Mouse (Mus musculus): ENCODE data around the gene Acox2. TPM values are rescaled to one million over a fixed set of nuclear protein-coding genes. Genes with fewer than 3 reads are reported as not detected.

Gene Acox2
- polyA plus RNA-seq, 1 experiment: not detected

DNA sequence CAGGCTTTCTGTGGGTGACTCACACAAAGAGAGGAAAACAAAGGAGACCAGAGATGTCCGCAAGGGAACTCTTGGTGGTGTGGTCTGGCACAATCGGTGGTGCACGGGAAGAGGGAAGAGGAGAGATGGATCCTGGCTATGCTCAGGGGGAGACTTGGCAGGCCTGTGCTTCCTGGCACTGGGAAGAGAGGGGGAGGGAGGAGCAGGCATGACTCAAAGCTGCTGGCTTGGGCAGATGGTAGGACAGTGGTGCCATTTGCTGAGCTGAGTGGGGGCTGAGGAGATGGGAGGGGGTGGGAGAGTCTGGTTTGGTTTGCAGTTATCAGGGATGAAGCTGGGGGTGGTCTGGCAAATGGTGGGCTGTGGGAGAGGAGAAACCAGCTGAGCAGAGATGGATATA, 50.3 kb downstream of the Acox2 start:
- no peaks in the 10 kb centered on the region for H3K79me3 ChIP-seq (ENCODE audit: low read depth)
- H3K4me3 ChIP-seq (ENCODE audit: insufficient read depth, poor library complexity, severe bottlenecking): no peak overlapping the region
- no peaks in the 10 kb centered on the region for H3K79me2 ChIP-seq (ENCODE audit: control insufficient read depth, insufficient read depth)
- TF ChIP-seq MYOD1 (IDR thresholded peaks at IDR 0.05; ENCODE audit: control insufficient read depth, insufficient read length, low read depth) (no peak), CTCF (IDR thresholded peaks at IDR 0.05; ENCODE audit: control insufficient read depth, insufficient read depth, insufficient read length) (no peak), USF1 (IDR thresholded peaks at IDR 0.05; ENCODE audit: low read depth) (no peak), FOSL1 (IDR thresholded peaks at IDR 0.05; ENCODE audit: insufficient read depth, low read length, poor library complexity, severe bottlenecking) (no peak), MAX (IDR thresholded peaks at IDR 0.05) (no peak), MYOG (IDR thresholded peaks at IDR 0.05; ENCODE audit: control insufficient read depth, extremely low read depth, insufficient read length) (no peak), CEBPB (IDR thresholded peaks at IDR 0.05; ENCODE audit: low read depth) (no peak)
- no peaks in the 10 kb centered on the region for H3K36me3 ChIP-seq (ENCODE audit: control insufficient read depth, insufficient read depth)
- no peaks in the 10 kb centered on the region for H3K27me3 ChIP-seq (ENCODE audit: control insufficient read depth, insufficient read depth, insufficient read length)
- no peak overlapping the region for H3ac ChIP-seq (ENCODE audit: control insufficient read depth, insufficient read length, low read depth)

DNA sequence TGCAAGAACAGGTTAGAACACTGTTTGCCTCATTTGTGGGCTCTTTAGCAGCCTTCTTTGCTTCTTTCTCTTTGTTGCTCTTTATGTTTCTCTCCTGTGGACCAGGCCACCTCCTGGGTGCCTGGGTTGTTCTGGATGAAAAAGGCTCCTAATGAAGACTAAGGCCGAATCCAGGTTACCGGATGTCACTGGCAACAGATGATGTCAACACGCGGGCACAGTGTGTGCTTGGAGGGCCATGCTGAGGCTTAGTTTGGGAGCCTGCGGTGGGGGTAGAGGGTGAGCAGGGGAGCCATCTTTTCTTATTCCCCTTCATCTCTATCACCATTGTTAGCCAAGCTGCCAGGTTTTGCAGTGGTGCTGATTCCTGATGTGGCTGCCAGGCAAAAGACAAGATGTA, 51.6 kb downstream of the Acox2 start:
- Histone ChIP-seq H3K4me3 (ENCODE audit: insufficient read depth, poor library complexity, severe bottlenecking) (no peak overlapping the region), H3K27me3 (ENCODE audit: control insufficient read depth, insufficient read depth, insufficient read length) (no peaks in the 10 kb centered on the region), H3K79me2 (ENCODE audit: control insufficient read depth, insufficient read depth) (no peaks in the 10 kb centered on the region), H3K36me3 (ENCODE audit: control insufficient read depth, insufficient read depth) (no peaks in the 10 kb centered on the region), H3K79me3 (ENCODE audit: low read depth) (no peaks in the 10 kb centered on the region), H3ac (ENCODE audit: control insufficient read depth, insufficient read length, low read depth) (no peak overlapping the region)
- no peak for TF ChIP-seq MYOD1 (IDR thresholded peaks at IDR 0.05; ENCODE audit: control insufficient read depth, insufficient read length, low read depth)
- TF ChIP-seq CTCF (IDR thresholded peaks at IDR 0.05; ENCODE audit: control insufficient read depth, insufficient read depth, insufficient read length): no peak
- TF ChIP-seq CEBPB (IDR thresholded peaks at IDR 0.05; ENCODE audit: low read depth): no peak
- no peak for TF ChIP-seq MAX (IDR thresholded peaks at IDR 0.05)
- no peak for TF ChIP-seq FOSL1 (IDR thresholded peaks at IDR 0.05; ENCODE audit: insufficient read depth, low read length, poor library complexity, severe bottlenecking)

DNA sequence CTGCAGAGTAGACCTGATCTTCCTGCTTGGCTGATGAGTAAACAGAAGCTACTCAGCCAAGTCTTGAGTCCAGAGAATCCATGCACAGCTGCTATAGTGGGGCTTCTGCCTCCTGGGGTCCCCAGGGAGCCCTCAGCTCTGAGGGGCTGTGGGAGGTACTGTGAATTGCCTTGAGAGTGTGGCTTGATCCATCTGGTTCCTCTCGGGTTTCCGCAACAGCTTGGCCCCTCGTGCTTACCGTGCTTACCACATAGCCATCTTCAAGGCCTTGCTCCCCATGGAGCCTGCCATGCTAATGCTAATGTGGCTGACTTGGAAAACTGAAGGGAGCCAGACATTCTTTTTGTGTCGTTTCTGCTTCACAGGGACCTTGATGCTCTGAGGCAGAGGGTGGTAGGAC, 52.0 kb downstream of the Acox2 start:
- H3K79me3 ChIP-seq (ENCODE audit: low read depth): no peaks in the 10 kb centered on the region
- H3K36me3 ChIP-seq (ENCODE audit: control insufficient read depth, insufficient read depth): no peaks in the 10 kb centered on the region
- H3K27me3 ChIP-seq (ENCODE audit: control insufficient read depth, insufficient read depth, insufficient read length): peaks cover 3% of the 10 kb centered on the region
- H3K79me2 ChIP-seq (ENCODE audit: control insufficient read depth, insufficient read depth): no peaks in the 10 kb centered on the region
- no peak overlapping the region for H3K4me3 ChIP-seq (ENCODE audit: insufficient read depth, poor library complexity, severe bottlenecking)
- no peak for TF ChIP-seq MAX (IDR thresholded peaks at IDR 0.05)
- no peak for TF ChIP-seq MYOG (IDR thresholded peaks at IDR 0.05; ENCODE audit: control insufficient read depth, extremely low read depth, insufficient read length)
- TF ChIP-seq CTCF (IDR thresholded peaks at IDR 0.05; ENCODE audit: control insufficient read depth, insufficient read depth, insufficient read length): no peak
- TF ChIP-seq USF1 (IDR thresholded peaks at IDR 0.05; ENCODE audit: low read depth): no peak
- no peak for TF ChIP-seq CEBPB (IDR thresholded peaks at IDR 0.05; ENCODE audit: low read depth)
- TF ChIP-seq FOSL1 (IDR thresholded peaks at IDR 0.05; ENCODE audit: insufficient read depth, low read length, poor library complexity, severe bottlenecking): no peak
- TF ChIP-seq MYOD1 (IDR thresholded peaks at IDR 0.05; ENCODE audit: control insufficient read depth, insufficient read length, low read depth): no peak
- H3ac ChIP-seq (ENCODE audit: control insufficient read depth, insufficient read length, low read depth): no peak overlapping the region

DNA sequence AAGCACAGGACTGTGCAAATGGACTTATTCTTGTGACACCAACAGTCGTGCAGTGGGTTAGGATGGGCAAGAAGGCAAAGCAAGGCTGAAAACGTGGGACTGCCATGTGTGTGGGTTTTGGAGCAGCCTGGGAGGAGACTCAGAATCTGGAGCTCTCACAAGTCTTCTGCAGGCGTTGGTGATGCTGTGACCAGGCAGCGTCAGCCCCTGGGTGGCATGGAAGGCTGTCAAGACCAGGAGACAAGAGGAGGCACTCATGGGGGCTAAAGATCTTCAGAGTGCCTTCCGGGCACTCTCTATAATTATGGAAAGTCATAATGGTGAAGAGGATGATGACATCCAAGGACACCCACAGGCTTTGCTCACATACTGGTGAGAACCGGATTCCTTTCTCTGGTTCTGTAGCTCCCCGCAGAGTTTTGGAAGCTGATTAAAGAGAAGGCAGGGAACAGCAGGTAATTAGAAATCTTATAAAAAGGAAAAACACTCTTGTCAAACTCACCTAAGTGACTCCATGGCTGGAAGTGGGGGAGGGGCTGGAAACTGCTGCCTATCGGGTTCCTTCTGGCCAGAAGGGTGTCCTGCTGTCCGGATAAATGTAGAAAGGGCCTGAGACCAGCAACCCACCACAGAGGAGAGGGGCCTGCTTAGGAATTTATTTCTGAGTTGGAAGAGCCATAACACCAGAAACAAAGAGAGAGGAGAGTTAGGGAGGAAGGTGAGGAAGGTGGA, 52.8 kb downstream of the Acox2 start:
- Histone ChIP-seq H3K79me3 (ENCODE audit: low read depth) (no peaks in the 10 kb centered on the region), H3K36me3 (ENCODE audit: control insufficient read depth, insufficient read depth) (no peaks in the 10 kb centered on the region), H3ac (ENCODE audit: control insufficient read depth, insufficient read length, low read depth) (no peak overlapping the region), H3K79me2 (ENCODE audit: control insufficient read depth, insufficient read depth) (no peaks in the 10 kb centered on the region), H3K4me3 (ENCODE audit: insufficient read depth, poor library complexity, severe bottlenecking) (no peak overlapping the region), H3K27me3 (ENCODE audit: control insufficient read depth, insufficient read depth, insufficient read length) (peaks cover 3% of the 10 kb centered on the region)
- TF ChIP-seq CTCF (IDR thresholded peaks at IDR 0.05; ENCODE audit: control insufficient read depth, insufficient read depth, insufficient read length): no peak
- no peak for TF ChIP-seq MAX (IDR thresholded peaks at IDR 0.05)
- TF ChIP-seq MYOD1 (IDR thresholded peaks at IDR 0.05; ENCODE audit: control insufficient read depth, insufficient read length, low read depth): no peak
- no peak for TF ChIP-seq MYOG (IDR thresholded peaks at IDR 0.05; ENCODE audit: control insufficient read depth, extremely low read depth, insufficient read length)
- no peak for TF ChIP-seq CEBPB (IDR thresholded peaks at IDR 0.05; ENCODE audit: low read depth)
- TF ChIP-seq USF1 (IDR thresholded peaks at IDR 0.05; ENCODE audit: low read depth): no peak

DNA sequence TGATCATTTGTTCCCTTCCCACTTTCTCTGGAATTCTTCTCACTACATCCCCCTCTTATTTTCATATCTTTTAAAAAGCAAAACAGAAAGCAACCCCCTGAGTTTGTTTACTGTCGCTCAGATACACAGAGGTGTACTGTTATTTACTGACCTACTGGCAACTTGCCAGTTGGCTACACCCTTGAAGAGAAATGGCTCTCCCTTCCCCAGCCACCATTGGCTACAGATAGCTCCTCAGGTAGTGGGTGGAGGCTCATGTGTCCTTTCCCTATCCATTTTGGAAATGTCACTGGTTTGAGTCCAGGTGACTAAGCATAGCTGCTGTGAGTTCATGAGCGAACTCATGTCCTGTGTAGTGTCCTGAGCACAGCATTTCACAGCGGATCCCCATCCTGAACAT, 57.4 kb downstream of the Acox2 start:
- Histone ChIP-seq H3K27me3 (ENCODE audit: control insufficient read depth, insufficient read depth, insufficient read length) (peaks cover 6% of the 10 kb centered on the region), H3K36me3 (ENCODE audit: control insufficient read depth, insufficient read depth) (no peaks in the 10 kb centered on the region), H3K79me2 (ENCODE audit: control insufficient read depth, insufficient read depth) (no peaks in the 10 kb centered on the region), H3K4me3 (ENCODE audit: insufficient read depth, poor library complexity, severe bottlenecking) (no peak overlapping the region), H3K79me3 (ENCODE audit: low read depth) (no peaks in the 10 kb centered on the region), H3ac (ENCODE audit: control insufficient read depth, insufficient read length, low read depth) (no peak overlapping the region)
- TF ChIP-seq CEBPB (IDR thresholded peaks at IDR 0.05; ENCODE audit: low read depth): no peak
- no peak for TF ChIP-seq MYOD1 (IDR thresholded peaks at IDR 0.05; ENCODE audit: control insufficient read depth, insufficient read length, low read depth)
- no peak for TF ChIP-seq CTCF (IDR thresholded peaks at IDR 0.05; ENCODE audit: control insufficient read depth, insufficient read depth, insufficient read length)
- no peak for TF ChIP-seq FOSL1 (IDR thresholded peaks at IDR 0.05; ENCODE audit: insufficient read depth, low read length, poor library complexity, severe bottlenecking)
- no peak for TF ChIP-seq MYOG (IDR thresholded peaks at IDR 0.05; ENCODE audit: control insufficient read depth, extremely low read depth, insufficient read length)
- no peak for TF ChIP-seq USF1 (IDR thresholded peaks at IDR 0.05; ENCODE audit: low read depth)
- TF ChIP-seq MAX (IDR thresholded peaks at IDR 0.05): no peak

DNA sequence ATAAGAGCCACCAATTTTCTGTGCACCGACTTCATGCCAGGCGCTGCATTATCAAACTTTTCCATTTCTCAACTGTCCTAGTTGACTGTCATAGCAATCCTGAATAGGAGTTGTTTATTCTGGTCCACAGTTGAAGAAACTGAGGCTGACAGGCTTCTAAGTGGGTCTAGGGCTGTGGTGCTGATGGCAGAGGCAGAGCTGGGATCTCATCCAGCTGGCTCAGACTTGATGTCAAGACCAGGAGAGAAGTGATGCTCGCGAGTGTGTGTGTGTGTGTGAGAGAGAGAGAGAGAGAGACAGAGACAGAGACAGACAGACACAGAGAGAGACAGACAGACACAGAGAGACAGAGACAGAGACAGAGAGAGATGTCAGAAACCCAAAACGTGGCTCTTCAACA, 58.4 kb downstream of the Acox2 start:
- no peaks in the 10 kb centered on the region for H3K79me3 ChIP-seq (ENCODE audit: low read depth)
- H3K27me3 ChIP-seq (ENCODE audit: control insufficient read depth, insufficient read depth, insufficient read length): peaks cover 8% of the 10 kb centered on the region
- H3K4me3 ChIP-seq (ENCODE audit: insufficient read depth, poor library complexity, severe bottlenecking): no peak overlapping the region
- H3ac ChIP-seq (ENCODE audit: control insufficient read depth, insufficient read length, low read depth): no peak overlapping the region
- no peaks in the 10 kb centered on the region for H3K79me2 ChIP-seq (ENCODE audit: control insufficient read depth, insufficient read depth)
- H3K36me3 ChIP-seq (ENCODE audit: control insufficient read depth, insufficient read depth): no peaks in the 10 kb centered on the region
- TF ChIP-seq CEBPB (IDR thresholded peaks at IDR 0.05; ENCODE audit: low read depth): no peak
- no peak for TF ChIP-seq CTCF (IDR thresholded peaks at IDR 0.05; ENCODE audit: control insufficient read depth, insufficient read depth, insufficient read length)
- TF ChIP-seq USF1 (IDR thresholded peaks at IDR 0.05; ENCODE audit: low read depth): no peak
